Mouse (Mus musculus): ENCODE measurements at regions not wholly inside any gene's neighbourhood (a gene's known extent, or its start where the extent isn't known, plus 50 kb on each side); places are given as distances from the start of the nearest gene placed in this dataset.

DNA sequence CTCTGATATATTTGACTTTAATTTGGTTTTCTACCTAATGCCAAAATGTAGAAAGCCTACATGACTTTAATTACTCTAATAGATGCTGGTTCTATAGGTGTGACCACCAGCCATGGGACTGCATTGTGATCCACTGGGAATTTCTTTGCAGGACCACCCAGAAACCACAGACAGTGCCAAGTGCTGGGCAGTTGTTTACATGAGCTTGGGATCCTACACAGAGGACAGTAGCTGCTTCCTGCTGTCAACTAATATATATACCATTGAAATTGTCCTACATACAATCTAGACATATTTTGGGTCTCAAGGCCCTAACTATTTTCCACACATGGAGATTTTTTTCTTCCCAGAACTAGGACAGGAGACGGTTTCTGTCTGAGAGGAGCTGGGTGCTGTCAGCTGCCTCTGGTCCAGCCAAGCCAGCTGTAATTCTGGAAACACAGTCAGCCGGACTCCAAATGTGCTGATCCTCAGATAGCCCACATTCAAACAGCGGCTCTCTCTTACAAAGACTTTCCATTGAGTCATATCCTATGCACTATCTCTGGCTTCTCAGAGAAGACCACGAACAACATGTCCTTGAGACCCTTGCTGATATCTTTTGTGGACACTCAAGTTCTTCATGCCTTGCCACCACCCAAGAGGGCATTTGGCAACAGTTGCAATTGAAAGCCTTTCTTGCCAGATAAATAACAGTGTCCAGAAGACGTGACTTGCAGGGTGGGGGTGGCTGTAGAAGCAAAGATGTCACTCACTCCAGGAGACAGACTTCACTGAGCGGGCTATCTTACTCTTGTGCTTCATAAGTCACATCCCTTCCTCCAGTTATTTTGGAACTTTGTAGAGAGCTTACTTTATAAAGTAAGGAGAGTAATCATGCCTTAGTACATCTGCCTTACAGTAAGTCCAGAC lies 620.1 kb downstream of the Lmo4 start:
- no peak for DNase-seq

DNA sequence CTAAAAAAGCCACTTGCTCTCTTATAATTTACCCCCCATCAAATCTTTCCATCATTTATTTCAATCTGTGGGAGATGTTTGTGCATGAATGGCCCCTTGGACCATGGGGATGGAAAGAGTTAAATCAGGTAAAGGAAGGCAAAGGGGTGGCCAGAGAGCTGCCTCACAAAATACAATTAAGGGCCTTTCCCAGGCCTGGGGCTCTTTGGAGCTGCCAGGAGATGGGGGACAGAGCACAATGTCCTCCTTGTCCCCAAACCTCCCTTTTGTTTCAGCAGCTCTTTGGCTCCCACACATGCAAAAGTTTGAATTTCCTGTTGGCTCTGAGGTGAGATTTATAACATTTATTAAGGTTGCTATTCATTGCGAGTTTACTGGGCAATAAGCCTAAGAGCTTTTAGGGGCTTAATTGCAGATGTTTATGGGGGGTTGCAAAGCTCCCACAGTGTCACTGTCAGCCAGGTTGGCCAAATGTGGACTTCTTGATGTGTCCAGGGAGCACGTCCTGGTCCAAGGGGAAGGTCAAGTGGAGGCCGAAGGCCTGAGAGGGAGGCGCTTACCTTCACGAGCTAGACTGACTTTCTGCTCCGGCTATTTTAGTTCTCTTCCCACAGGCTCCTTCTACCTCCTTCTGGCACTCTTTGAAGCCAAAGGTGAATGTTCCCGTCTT lies 628.5 kb downstream of the Lmo4 start:
- no peak for DNase-seq

DNA sequence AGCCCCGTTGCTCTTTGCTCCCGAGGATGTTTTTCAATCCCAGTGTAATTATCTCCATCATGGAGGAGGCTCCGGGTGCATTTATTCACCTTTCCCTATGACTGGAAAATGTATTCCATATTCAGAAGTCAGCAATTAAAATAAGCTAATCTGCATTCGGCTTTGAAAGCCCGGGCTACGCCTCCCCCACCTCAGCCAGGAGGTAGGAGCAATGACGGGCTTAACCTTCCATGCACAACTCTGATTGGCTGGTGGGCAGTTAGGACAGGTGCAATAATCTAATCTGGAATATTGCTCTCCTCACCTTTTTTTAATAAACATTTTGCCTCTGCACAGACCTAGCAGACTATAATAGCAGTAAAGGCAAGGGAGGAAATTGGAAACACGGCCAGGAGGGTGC lies 629.3 kb downstream of the Lmo4 start:
- DNase-seq, result no peak

DNA sequence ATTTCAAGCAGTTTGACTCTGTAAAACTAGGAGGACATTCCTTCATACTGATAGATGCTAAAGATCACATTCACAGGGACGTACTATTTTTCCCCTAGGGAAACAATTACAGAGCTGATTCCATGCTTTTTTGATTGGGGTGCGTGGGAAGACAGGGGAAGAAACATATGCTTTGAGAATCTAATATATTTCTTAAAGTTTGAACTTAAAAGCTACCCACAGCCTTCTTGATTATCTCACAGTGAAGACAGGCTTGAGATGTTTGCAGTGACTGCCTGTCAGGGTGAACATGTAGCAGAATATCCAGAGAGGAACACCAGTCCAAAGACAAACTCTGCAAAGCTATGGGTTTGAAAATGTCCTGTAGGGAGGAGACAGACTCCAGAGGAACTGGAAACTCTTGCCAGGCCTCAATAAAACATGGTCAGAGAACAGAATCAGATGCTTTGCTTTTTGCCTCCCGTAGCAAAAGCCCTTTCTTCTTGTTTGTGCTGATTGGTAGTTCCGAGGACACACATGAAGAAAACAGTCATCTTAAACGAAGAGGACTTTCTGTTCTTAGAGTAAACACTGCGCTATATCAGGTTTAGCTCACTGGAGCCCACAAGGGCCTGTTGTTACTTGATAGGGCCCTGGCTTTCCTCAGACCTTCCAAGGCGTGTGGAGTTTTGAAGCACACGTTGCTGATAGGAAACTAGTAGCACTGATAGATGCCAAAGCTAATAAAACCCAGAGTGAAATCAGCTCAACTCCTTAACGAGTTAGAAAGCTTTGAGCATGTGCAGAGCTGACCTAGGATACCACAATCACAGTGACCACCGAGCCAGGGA lies 630.8 kb downstream of the Lmo4 start:
- DNase-seq, result no peak

DNA sequence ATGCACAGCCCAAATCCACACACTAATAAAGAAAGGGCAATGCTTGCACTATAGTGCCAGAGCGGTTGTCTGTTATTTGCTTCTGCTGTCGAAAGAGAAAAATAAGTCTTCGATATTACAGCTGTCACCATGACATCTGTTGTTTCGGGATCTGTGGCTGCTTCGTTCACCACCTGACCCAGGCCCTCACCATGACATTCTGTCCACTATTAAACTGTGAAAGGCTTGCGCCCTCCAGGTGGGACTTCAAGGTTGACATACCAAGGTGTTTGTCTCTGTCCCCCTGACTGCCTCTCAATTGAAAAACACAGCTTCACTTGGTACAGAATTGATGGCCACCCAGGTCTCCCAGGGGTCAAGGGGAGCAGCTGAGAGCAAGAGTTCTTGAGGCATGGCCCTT lies 635.1 kb downstream of the Lmo4 start:
- no peak for DNase-seq

DNA sequence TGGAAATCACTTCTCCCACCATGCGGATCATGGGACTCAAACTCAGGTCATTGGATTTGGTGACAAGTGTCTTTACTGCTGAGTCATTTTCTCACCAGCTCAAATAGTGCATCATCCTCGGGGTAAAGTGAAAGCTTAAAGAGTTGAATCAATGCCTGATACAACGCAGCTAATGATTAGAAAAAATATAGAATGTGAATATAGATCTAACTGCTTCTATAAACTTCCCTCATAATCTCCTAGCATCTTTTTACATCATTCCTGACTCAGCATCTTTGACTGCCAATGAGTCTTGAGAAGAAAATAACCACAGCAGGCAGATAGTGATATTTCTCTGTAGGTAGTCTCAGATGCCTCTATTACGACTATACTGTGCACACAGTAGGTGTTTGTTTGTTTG lies 640.0 kb downstream of the Lmo4 start:
- DNase-seq, result no peak

DNA sequence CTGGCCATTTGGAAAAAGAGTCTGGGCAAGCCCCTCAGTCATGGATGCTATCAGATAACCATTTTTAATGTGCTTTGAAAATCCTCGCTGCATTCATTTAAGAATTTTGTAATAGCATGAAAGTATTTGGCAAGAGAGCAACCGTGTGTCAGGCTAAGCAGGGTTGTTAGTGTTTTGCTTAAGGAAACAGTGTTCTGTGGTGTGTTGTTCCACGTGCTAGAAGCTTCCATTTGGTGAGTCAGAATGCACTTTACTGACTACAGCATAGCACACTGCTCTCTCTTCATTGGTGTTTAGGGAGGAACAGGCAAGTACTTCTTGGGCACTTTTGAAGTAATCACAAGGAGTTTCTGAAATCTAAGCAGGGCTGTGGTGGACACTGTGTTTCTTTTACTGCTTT lies 661.0 kb upstream of the Pkn2 start:
- no peak for DNase-seq

DNA sequence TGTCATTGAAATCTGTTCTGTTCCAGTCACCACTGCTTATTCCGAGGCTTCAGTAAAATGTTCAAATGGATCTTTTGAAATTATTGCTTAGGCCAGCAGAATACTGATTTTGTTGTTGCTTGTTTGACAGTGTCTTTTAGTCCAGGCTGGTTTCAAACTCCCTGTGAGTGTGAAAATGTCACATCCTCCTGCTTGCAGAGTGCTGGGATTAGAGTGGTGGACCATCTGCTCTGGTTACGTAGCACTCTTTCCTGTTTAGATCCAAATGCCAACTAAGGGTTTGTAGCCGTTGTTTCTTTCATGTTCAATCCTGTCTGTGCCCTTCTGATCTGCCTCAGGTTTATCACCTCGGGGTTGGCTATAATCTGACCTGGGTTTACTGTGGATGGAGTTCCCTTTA lies 646.2 kb upstream of the Pkn2 start:
- DNase-seq, result no peak

DNA sequence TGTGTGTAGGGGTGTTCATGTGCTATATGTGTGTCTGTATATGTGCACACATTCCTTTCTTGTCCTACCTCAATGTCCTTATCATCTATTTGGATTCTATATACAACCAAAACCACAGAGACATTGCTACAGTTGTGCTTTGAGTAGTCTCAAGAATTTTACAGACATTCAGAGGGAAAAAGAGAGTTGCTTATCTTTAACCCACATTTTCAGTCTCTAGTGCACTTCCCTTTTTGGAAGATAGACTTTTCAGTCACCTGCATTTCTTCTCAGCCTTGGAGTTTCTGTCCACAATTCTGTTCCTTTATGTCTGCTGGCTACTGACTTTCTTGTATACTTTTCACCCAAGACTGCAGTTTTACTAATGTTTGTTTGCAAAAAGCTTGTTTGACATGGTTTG lies 645.5 kb upstream of the Pkn2 start:
- DNase-seq, result no peak

DNA sequence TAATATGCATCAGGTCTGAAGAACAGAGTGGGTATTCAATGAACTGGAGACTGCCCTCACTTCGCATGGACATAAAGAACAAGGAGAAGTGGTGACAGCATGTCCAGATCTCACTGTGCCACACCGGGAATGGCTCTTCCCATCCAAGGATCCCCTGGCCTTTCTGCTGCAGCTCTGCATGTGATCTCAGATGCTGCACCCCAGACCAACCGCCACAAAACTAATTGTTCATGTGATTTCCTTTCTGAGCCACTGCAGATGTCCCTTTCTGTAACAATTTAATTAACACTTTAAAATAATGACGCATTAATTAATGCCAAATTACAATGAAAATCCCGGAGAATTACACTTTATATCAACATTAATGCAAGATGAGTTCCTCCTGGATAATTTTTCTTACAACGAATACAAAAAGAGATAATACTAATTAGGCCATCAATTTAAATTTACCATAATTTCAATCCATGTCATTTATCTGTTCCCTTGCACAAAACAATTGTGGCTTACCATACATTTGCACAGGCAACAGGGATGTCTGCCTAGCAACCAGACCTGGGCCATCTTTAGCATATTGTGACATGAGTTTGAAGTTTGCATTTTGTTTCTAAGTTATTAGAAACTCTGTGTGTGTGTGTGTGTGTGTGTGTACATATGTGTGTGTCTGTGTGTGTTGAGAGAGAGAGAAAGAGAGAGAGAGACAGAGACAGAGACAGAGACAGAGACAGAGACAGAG lies 630.9 kb upstream of the Pkn2 start:
- no peak for DNase-seq

DNA sequence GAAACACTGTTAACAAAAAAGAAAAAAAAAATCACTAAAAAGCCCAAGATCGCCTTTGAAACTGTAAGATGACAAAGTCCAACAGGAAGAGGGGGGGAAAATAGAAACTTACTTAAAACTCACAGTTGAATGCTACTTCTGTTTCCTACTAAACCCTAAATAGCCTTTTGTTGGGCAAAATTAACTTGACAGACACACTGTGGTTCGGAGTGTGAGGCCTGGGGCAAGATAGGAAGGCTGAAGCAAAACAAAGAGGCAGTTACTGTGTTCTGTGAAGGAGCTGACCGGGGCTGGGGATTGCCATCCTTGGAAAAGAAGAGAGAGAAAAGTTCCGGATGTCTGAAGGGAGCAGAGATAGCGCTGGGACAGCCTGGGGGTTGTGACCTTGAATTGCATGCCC lies 627.7 kb upstream of the Pkn2 start:
- DNase-seq, result no peak

DNA sequence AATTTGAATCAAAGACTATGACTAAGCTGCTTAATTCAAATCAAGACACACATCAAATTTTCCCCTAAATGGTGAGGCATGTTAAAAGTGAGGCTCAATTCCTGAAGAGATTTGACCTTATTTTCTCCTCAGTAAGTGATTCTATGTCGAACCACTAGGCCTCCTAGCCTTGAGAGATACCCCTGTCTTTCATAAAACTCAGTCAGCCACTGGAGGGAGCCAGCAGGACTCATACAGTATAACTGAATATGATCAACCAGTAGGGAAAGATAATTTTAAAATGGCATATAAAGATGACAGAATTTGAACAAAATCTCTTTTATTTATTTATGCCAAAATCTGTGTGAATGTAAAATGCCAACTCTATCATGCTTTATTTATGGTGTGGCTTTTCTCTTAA lies 626.5 kb upstream of the Pkn2 start:
- DNase-seq, result peak; percentile 33 to 60

DNA sequence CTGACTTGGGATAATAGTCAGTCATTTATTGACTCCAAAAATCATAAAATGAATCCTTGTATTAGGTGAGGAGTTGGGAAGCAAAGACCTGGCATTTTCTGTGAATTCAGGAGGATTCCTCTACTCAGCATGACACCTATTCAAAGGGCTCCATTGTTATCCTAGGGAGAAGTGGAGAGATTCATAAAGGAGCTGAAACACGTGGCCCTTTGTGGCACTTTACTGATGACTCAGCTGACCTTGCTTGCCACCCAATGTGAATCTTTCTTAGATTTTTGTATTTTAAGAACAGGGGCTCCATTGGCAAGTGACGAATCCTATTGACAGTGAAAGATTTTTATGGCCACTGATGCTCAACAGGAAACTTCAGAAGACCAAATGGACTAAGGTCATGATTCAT lies 619.2 kb upstream of the Pkn2 start:
- no peak for DNase-seq

DNA sequence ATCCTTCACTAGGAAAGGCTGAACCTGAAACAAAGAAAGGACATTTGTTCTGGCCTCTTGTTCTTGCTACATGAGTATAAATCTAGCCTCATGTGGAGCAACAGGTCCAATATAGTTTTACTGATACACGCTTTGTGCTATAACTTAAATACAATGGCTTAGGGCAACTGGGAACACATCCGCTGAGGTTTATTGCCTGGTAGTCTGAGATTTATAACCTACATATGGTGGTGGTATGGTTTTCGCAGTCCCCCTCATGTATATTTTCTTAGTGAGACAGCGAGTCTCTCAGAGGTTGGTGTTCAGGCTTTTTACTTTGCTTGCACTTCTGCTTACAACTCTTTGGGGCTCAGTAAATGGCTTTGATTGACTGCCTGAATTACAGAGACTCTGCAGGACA lies 613.6 kb upstream of the Pkn2 start:
- DNase-seq, result no peak

DNA sequence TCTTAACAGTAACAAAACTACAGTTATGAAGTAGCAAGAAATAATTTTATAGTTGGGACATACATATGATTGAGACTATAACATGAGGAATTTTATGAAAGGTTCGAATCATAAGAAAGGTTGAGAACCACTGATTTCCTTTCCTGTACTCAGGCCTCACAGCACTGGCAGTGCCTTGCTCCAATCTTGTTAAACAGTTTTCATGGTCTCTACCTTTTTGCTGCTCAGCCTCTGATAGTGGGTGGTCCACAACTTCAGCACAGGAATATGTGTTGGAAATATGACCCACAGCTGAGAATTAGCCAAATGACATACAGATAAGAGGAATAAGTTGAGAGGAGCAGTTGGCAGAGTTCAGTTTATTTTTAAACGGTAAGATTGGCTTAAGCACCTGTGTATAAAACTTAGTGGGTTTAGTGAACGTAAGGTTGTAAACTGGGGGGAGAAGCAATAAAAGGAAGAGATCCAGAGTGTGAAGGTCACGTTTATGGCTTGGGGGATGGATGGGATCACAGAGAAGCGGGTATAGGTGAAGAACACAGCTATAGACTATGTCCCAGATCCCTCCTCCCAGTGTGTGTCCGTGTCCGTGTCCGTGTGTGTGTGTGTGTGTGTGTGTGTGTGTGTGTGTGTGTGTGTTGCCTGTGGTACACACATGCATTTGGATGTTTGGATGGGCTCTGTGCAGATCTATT lies 596.3 kb upstream of the Pkn2 start:
- no peak for DNase-seq

DNA sequence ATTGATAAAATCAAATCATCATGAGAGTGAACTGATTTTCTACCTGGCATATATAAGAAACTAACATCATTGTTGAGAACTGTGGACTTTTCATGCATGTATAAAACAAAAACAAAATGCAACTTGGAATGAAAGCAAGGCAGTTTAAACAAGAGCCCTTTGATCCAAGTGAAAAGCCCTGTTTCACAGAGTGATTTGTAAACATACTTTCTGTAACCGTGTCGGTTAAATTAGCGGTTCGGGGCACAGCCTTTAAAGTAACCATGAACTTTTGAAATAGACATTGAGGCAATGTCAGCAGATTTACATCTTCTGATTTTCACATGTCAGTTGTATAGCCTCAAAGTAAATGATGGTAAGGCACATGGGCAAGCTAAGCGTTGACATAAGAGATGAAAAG lies 593.7 kb upstream of the Pkn2 start:
- DNase-seq, result no peak

DNA sequence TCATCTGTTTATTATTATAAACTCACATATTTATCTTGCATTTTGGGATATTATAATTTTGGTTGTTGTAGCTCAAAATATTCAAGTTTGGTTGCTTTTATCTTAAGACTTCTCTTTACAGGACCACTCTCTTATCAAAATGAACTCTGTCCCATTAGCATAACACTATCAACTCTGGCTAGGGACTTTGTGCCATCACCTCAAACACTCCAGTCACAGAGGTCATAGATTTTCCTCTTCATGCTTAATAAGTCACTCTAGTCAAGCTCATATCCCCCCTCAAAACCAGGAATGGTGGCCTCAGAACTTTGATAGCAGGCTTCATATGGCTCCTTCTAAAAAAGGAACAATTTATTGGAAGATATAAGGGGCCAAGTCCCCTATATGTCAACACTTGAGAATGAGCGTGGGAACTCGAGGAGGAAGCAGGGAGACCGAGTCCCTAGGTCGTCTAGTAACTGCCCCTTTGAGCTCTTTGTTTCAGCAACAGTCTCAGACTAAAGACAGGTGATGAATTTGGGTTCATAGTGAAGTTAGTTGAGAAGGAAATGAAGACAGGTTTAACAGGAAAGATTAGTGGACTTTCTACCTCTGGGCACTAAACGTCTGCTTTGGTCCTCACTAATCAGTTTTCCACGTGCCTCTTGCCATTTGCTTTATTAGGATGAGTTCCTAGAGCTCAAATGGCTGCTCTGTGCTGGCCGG lies 565.4 kb upstream of the Pkn2 start:
- no peak for DNase-seq

DNA sequence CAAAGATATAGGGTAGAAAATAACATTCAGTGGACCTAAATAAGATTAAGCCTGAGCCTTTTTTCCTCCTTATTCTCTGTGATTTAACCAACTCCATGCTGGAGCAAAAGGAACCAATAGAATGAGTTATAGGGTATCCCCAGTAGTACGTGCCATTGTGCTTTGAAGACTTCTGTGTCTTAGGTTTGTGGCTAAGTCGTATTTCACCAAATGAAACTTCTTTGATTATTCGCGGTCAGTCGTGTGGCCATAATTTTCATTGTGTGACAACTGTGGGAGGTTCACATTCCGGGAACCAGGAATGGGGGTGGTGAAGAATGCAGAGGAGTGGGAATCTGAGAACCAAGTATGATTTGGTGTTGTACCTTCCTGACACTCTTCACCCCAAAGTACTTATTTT lies 535.6 kb upstream of the Pkn2 start:
- DNase-seq, result no peak

DNA sequence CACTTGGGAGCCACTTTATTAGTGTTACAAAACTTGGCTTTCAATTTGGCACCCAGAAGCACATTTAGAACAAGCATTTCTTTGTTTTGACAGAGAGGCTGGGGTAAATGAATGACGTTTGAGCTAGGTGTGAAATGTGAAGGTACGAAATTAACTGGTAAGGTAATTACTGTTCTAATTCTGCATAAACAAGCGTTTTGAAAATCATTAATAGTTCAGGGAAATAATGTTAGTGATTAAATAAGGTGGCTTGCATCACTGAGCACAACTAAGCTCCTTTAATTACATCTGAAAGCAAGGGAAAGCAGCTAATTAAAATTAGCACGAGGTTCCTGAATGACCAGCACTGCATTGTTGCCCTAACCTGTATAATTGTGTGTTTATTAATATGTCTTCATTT lies 529.9 kb upstream of the Pkn2 start:
- DNase-seq, result no peak

DNA sequence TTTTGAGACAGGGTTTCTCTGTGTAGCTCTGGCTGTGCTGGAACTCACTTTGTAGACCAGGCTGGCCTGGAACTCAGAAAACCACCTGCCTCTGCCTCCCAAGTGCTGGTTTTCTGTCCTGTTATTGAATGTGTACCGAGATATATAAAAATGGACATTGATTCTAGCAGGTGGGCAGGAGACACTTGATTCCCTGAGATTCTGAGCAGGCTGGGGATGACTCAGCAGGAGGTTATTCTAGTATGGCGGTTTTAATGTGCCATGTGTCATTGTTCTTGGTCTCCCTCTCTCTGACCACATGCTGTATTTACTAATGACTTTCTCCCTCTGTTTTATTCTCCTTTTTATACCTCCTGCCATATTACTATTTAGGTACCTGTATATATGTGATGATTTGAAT lies 517.2 kb upstream of the Pkn2 start:
- no peak for DNase-seq

DNA sequence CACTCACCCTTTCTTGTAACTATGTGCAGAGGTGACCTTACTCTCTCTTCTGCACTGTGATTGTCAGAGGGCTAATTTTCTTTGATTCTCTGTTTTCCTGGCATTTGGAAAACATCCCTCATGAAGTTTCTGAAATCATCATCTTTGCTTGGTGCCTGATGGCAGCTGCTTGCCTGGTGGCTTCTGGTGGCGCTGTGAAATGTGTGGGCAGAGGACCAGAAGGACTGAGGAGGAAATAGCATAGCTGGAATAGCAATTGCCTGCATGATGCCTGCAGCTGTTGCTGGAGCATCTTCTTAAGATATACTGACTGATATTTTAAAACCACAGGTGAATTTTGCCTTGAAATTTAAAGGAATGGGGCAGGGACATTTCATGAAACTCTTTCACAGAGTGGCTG lies 502.6 kb upstream of the Pkn2 start:
- DNase-seq, result no peak

Measured in adrenal gland, postnatal 36 days (tissue).